Mouse (Mus musculus): Measurements from ENCODE around the gene Amer3.

GRCm38 (mm10) chr1:34587298-34588096 lies 8.0 kb downstream of the Amer3 start:
- TF ChIP-seq CTCF (IDR thresholded peaks at IDR 0.05; ENCODE audit: borderline replicate concordance, control insufficient read depth, extremely low read depth, insufficient read depth, low read length, poor library complexity) (no peak), POLR2A (IDR thresholded peaks at IDR 0.05; ENCODE audit: control insufficient read depth, extremely low read depth, insufficient read depth, low read length, poor library complexity) (no peak)
